Mouse (Mus musculus): Measurements from ENCODE around the gene Cd28. TPM values are rescaled to one million over a fixed set of nuclear protein-coding genes. Genes with fewer than 3 reads are reported as not detected.
A peak's percentile ranks its signal among the peaks of the same experiment; 100 is the strongest.

Cd28 gene
- polyA plus RNA-seq, 1 experiment from 2014 or later = 0.16 TPM

DNA sequence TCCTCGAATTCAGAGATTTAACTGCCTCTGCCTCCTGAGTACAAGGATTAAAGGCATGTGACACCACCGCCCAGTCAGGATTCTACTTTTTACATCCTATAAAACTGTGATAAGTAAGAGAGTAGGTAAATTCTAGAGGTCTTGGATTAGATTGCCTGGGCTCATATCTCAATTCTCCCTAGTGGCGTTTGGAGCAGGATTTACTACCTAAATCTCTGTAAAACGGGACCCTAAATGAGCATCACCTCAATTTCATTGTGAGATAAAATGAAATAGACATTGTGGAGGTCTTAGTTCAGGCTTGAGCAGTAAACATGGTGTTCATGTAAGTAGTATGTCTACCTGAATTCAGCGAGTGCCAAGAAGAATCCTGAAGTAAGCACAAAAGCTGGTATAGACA, 30.3 kb downstream of the Cd28 start:
- H3K4me3 ChIP-seq (replicated peaks; ENCODE audit: low read depth, low read length) = no peak overlapping the region
- no peaks in the 10 kb centered on the region for H3K27me3 ChIP-seq (ENCODE audit: insufficient read depth, low read length)
- ATAC-seq (replicated peaks; ENCODE audit: low FRiP score, low read depth) (no peak), DNase-seq (ENCODE audit: low spot score) (no peak)
- H3K27ac ChIP-seq = no peak overlapping the region
- H3K9ac ChIP-seq (ENCODE audit: low read depth, low read length) = no peak overlapping the region
- H3K4me1 ChIP-seq (replicated peaks; ENCODE audit: insufficient read depth, low read length) = no peaks in the 10 kb centered on the region
- no peaks in the 10 kb centered on the region for H3K36me3 ChIP-seq (ENCODE audit: insufficient read depth, low read length)
- no peaks in the 10 kb centered on the region for H3K9me3 ChIP-seq (replicated peaks; ENCODE audit: low read length)
- TF ChIP-seq CTCF (IDR thresholded peaks at IDR 0.05; ENCODE audit: low read depth) = no peak
- no peak overlapping the region for H3K4me2 ChIP-seq (ENCODE audit: low read length)
- WGBS = 84% methylated on average over 5 of the region's 5 CpGs

DNA sequence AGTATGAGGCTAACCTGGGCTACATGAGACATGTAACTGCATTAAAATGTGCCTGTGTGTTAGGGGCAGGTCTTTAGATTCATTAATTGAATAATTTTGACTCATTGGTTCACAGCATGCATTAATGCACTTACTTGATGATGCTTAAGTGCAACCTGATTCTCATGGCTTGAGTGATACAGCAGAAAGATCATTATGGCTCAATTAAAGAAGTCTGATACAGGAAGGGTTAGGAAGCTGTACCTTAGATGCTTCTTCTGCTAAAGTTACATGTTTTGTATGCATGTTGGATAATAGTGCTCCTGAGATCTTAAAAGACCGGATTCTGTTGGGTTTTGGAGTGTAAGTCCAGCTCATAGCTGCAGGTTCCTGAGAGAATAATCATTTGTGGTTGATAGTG, 31.7 kb downstream of the Cd28 start:
- no peaks in the 10 kb centered on the region for H3K27me3 ChIP-seq (ENCODE audit: insufficient read depth, low read length)
- WGBS = 97% methylated on average over 1 of the region's 1 CpGs
- no peak overlapping the region for H3K4me2 ChIP-seq (ENCODE audit: low read length)
- no peaks in the 10 kb centered on the region for H3K9me3 ChIP-seq (replicated peaks; ENCODE audit: low read length)
- H3K36me3 ChIP-seq (ENCODE audit: insufficient read depth, low read length) = no peaks in the 10 kb centered on the region
- no peak for TF ChIP-seq CTCF (IDR thresholded peaks at IDR 0.05; ENCODE audit: low read depth)
- no peaks in the 10 kb centered on the region for H3K4me1 ChIP-seq (replicated peaks; ENCODE audit: insufficient read depth, low read length)
- DNase-seq (ENCODE audit: low spot score) (no peak), ATAC-seq (replicated peaks; ENCODE audit: low FRiP score, low read depth) (no peak)
- H3K4me3 ChIP-seq (replicated peaks; ENCODE audit: low read depth, low read length) = no peak overlapping the region
- H3K9ac ChIP-seq (ENCODE audit: low read depth, low read length) = no peak overlapping the region
- no peak overlapping the region for H3K27ac ChIP-seq

- H3K9ac ChIP-seq (ENCODE audit: low read depth, low read length) = no peak overlapping the region
Measured at GRCm38 (mm10) chr1:60748936-60749335, 32.3 kb downstream of the Cd28 start.

DNA sequence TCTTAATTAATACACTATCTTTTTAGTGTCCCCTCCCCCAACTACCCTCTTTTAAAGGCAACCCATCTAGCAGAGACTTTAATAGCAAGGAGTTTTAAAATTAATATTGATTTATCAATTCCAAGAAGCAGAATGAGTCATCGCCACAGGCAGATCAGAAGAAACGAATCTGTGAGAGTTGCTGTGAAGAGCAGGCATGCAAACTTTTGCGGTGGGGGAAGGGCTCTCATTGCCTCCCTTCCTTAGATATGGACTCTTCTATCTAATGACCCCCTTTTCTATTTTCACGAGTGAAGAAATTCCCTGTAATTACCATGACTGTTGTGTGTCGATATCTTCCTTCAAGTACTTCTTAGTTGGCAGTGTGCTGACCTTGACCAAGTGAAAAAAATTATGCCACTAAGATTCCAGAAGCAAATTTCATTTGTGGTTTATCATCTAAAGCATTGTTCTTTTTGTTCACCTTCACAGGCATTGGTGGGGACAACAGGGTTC, 32.8 kb downstream of the Cd28 start:
- 79% methylated on average over 5 of the region's 5 CpGs for WGBS
- Histone ChIP-seq H3K4me3 (replicated peaks; ENCODE audit: low read depth, low read length) (no peak overlapping the region), H3K9me3 (replicated peaks; ENCODE audit: low read length) (no peaks in the 10 kb centered on the region), H3K9ac (ENCODE audit: low read depth, low read length) (no peak overlapping the region), H3K36me3 (ENCODE audit: insufficient read depth, low read length) (no peaks in the 10 kb centered on the region), H3K27ac (no peak overlapping the region), H3K4me2 (ENCODE audit: low read length) (no peak overlapping the region), H3K4me1 (replicated peaks; ENCODE audit: insufficient read depth, low read length) (no peaks in the 10 kb centered on the region), H3K27me3 (ENCODE audit: insufficient read depth, low read length) (no peaks in the 10 kb centered on the region)
- no peak for ATAC-seq (replicated peaks; ENCODE audit: low FRiP score, low read depth)
- no peak for DNase-seq (ENCODE audit: low spot score)
- TF ChIP-seq CTCF (IDR thresholded peaks at IDR 0.05; ENCODE audit: low read depth) = no peak

More at GRCm38 (mm10) chr1:60748936-60749335, 32.3 kb downstream of the Cd28 start:
- no peaks in the 10 kb centered on the region for H3K9me3 ChIP-seq (replicated peaks; ENCODE audit: low read length)
- H3K4me1 ChIP-seq (replicated peaks; ENCODE audit: insufficient read depth, low read length) = no peaks in the 10 kb centered on the region
- no peak for DNase-seq (ENCODE audit: low spot score)
- H3K27me3 ChIP-seq (ENCODE audit: insufficient read depth, low read length) = no peaks in the 10 kb centered on the region
- no peak for TF ChIP-seq CTCF (IDR thresholded peaks at IDR 0.05; ENCODE audit: low read depth)
- ATAC-seq (replicated peaks; ENCODE audit: low FRiP score, low read depth) = no peak
- 71% methylated on average over 4 of the region's 4 CpGs for WGBS
- H3K27ac ChIP-seq = no peak overlapping the region
- no peaks in the 10 kb centered on the region for H3K36me3 ChIP-seq (ENCODE audit: insufficient read depth, low read length)
- H3K4me3 ChIP-seq (replicated peaks; ENCODE audit: low read depth, low read length) = no peak overlapping the region
- H3K4me2 ChIP-seq (ENCODE audit: low read length) = no peak overlapping the region

DNA sequence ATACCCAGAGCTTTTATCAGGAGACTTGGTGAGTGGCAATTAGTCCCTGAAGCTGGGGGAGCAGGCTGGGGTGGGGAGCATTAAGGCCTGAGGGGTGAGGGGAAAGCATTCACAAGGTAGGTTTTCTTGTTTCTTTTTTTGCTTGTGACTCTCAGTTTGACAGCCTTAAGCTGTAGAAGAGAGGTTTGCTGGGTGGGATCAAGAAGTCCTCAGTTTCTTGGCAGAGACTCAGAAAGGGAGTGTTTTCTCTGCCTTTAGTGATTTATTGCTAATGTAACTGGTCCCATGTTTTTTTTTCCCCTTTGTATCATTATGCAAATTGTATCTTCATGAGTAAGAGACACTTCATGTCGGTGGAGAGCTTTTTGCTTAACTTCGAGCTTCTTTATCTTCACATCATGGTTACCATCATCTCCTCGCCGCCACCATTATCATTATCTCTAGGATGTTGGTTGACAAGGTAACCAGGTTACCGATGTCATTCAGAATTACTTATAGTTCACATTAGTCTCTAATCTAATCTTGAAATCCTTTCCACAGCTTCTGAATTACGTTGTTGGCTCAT, 33.7 kb downstream of the Cd28 start:
- Histone ChIP-seq H3K4me3 (replicated peaks; ENCODE audit: low read depth, low read length) (no peak overlapping the region), H3K4me2 (ENCODE audit: low read length) (no peak overlapping the region), H3K4me1 (replicated peaks; ENCODE audit: insufficient read depth, low read length) (no peaks in the 10 kb centered on the region), H3K36me3 (ENCODE audit: insufficient read depth, low read length) (no peaks in the 10 kb centered on the region), H3K27me3 (ENCODE audit: insufficient read depth, low read length) (no peaks in the 10 kb centered on the region), H3K9me3 (replicated peaks; ENCODE audit: low read length) (no peaks in the 10 kb centered on the region), H3K27ac (no peak overlapping the region), H3K9ac (ENCODE audit: low read depth, low read length) (no peak overlapping the region)
- DNase-seq (ENCODE audit: low spot score) = peak; percentile 70
- no peak for ATAC-seq (replicated peaks; ENCODE audit: low FRiP score, low read depth)
- WGBS = 75% methylated on average over 6 of the region's 6 CpGs
- TF ChIP-seq CTCF (IDR thresholded peaks at IDR 0.05; ENCODE audit: low read depth) = no peak

DNA sequence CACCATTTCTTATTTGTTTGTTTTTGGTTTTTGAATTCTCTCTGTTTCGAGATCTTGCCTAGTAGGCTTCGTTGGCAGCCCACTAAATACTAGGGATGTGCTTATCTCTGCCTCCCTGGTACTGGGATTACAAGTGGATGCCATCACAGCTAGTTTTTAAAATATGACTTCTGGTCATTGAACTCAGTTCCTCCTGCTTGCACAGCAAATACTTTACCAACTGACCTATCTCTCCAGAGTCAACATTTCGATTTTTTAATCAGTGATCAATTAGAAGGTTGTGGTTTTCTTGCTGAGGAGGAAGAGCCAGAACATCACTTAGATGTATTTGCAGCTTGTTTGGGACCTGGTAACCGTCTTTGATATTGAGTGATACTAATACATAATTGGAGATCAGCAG, 34.4 kb downstream of the Cd28 start:
- no peak overlapping the region for H3K9ac ChIP-seq (ENCODE audit: low read depth, low read length)
- H3K9me3 ChIP-seq (replicated peaks; ENCODE audit: low read length) = no peaks in the 10 kb centered on the region
- no peaks in the 10 kb centered on the region for H3K27me3 ChIP-seq (ENCODE audit: insufficient read depth, low read length)
- 94% methylated on average over 4 of the region's 4 CpGs for WGBS
- H3K4me1 ChIP-seq (replicated peaks; ENCODE audit: insufficient read depth, low read length) = no peaks in the 10 kb centered on the region
- DNase-seq (ENCODE audit: low spot score) (no peak), ATAC-seq (replicated peaks; ENCODE audit: low FRiP score, low read depth) (no peak)
- H3K4me3 ChIP-seq (replicated peaks; ENCODE audit: low read depth, low read length) = no peak overlapping the region
- TF ChIP-seq CTCF (IDR thresholded peaks at IDR 0.05; ENCODE audit: low read depth) = no peak
- no peak overlapping the region for H3K4me2 ChIP-seq (ENCODE audit: low read length)
- no peak overlapping the region for H3K27ac ChIP-seq
- H3K36me3 ChIP-seq (ENCODE audit: insufficient read depth, low read length) = no peaks in the 10 kb centered on the region

GRCm38 (mm10) chr1:60752986-60753385, 36.4 kb downstream of the Cd28 start:
- no peaks in the 10 kb centered on the region for H3K36me3 ChIP-seq (ENCODE audit: insufficient read depth, low read length)
- no peak overlapping the region for H3K4me3 ChIP-seq (replicated peaks; ENCODE audit: low read depth, low read length)
- H3K27me3 ChIP-seq (ENCODE audit: insufficient read depth, low read length) = no peaks in the 10 kb centered on the region
- no peak overlapping the region for H3K9ac ChIP-seq (ENCODE audit: low read depth, low read length)
- no peak overlapping the region for H3K27ac ChIP-seq
- WGBS = 86% methylated on average over 1 of the region's 1 CpGs
- ATAC-seq (replicated peaks; ENCODE audit: low FRiP score, low read depth) (no peak), DNase-seq (ENCODE audit: low spot score) (no peak)
- TF ChIP-seq CTCF (IDR thresholded peaks at IDR 0.05; ENCODE audit: low read depth) = no peak
- H3K4me2 ChIP-seq (ENCODE audit: low read length) = no peak overlapping the region
- H3K9me3 ChIP-seq (replicated peaks; ENCODE audit: low read length) = no peaks in the 10 kb centered on the region
- H3K4me1 ChIP-seq (replicated peaks; ENCODE audit: insufficient read depth, low read length) = no peaks in the 10 kb centered on the region
